In genomic region chr10:91169414-91170065, GRCm38 (mm10) we compare ENCODE assay signal across 8 mouse cellular contexts. TPM values are rescaled to one million over a fixed set of nuclear protein-coding genes. Genes with fewer than 3 reads are reported as not detected.
DNase-seq lines count a peak whose midpoint lies in the region; ATAC-seq lines count a peak whose summit lies in the region.

No protein-coding gene starts in this region.

- H3K36me3 ChIP-seq in forebrain, embryonic 15.5 days: peaks cover under 1% of the 10 kb centered on the region; the same call in 1 of the 2 replicates
- peaks cover 44% of the 10 kb centered on the region for H3K36me3 ChIP-seq in liver, embryonic 15.5 days (replicated peaks)

- no peak overlapping the region for H3K27ac ChIP-seq in forebrain, embryonic 15.5 days (replicated peaks)
- peak overlapping the region; percentile 99 for H3K27ac ChIP-seq in liver, embryonic 15.5 days (replicated peaks)

- H3K9ac ChIP-seq in forebrain, embryonic 15.5 days (replicated peaks): peak overlapping the region; percentile 98
- H3K9ac ChIP-seq in liver, embryonic 15.5 days: peak overlapping the region; percentile 100

- H3K4me1 ChIP-seq in forebrain, embryonic 15.5 days: peaks cover 47% of the 10 kb centered on the region
- peaks cover 52% of the 10 kb centered on the region for H3K4me1 ChIP-seq in liver, embryonic 15.5 days (replicated peaks)

- DNase-seq in heart, adult 11 months: peak; percentile 86
- no peak for DNase-seq in heart, adult 18-20 months
- DNase-seq in A20 (ENCODE audit: low read depth, low spot score): peak; percentile 45
- DNase-seq in cerebellum, adult 9-11 months: no peak
- no peak for DNase-seq in embryo, embryonic 10.5 days (ENCODE audit: low spot score)
- DNase-seq in spleen, postnatal 14 days (ENCODE audit: low spot score in 2 of 2): no peak

- ATAC-seq in forebrain, embryonic 15.5 days (replicated peaks): no peak
- ATAC-seq in liver, embryonic 15.5 days (ENCODE audit: insufficient read depth): no peak

- peak overlapping the region; percentile 52 for H3K4me2 ChIP-seq in forebrain, embryonic 15.5 days (replicated peaks)
- peak overlapping the region; percentile 93 for H3K4me2 ChIP-seq in liver, embryonic 15.5 days

- H3K4me3 ChIP-seq in forebrain, embryonic 15.5 days: peak overlapping the region; percentile 95
- peak overlapping the region; percentile 98 for H3K4me3 ChIP-seq in liver, embryonic 15.5 days (replicated peaks)

- no peaks in the 10 kb centered on the region for H3K27me3 ChIP-seq in forebrain, embryonic 15.5 days
- H3K27me3 ChIP-seq in liver, embryonic 15.5 days: no peaks in the 10 kb centered on the region

- WGBS in forebrain, embryonic 15.5 days: 35% methylated on average over 17 of the region's 17 CpGs
- WGBS in liver, embryonic 15.5 days (ENCODE audit: insufficient replicate concordance): 8% methylated on average over 17 of the region's 17 CpGs

- no peaks in the 10 kb centered on the region for H3K9me3 ChIP-seq in forebrain, embryonic 15.5 days
- no peaks in the 10 kb centered on the region for H3K9me3 ChIP-seq in liver, embryonic 15.5 days (replicated peaks)

RNA-seq across cellular contexts. Expression of gene Tmpo, which starts 11.6 kb away (rescaled TPM):
- 10 to 100 TPM; 34.0 to 42.4 TPM for total RNA-seq in heart, adult 18-20 months (2021)
- 191 and 194 TPM in 2 replicates for polyA plus RNA-seq in forebrain, embryonic 15.5 days (2015; fragmentation: Nextera tagmentation; extraction: Ambion mirVana)
- polyA plus RNA-seq in liver, embryonic 15.5 days (2015; fragmentation: Nextera tagmentation; extraction: Ambion mirVana): 127 and 130 TPM in 2 replicates

RNA-seq across cellular contexts. Expression of gene Slc25a3, which starts 45.7 kb away (rescaled TPM):
- total RNA-seq in heart, adult 18-20 months (2021): 1,000 to 10,000 TPM; 2,644 to 2,919 TPM
- polyA plus RNA-seq in forebrain, embryonic 15.5 days (2015; fragmentation: Nextera tagmentation; extraction: Ambion mirVana): 447 and 482 TPM in 2 replicates
- 193 and 198 TPM in 2 replicates for polyA plus RNA-seq in liver, embryonic 15.5 days (2015; fragmentation: Nextera tagmentation; extraction: Ambion mirVana)

Comparison
In these comparisons a context has a peak if more than half of its experiments do, and no peak if none do; other contexts are left out.
1. DNase-seq: peak in heart, adult 11 months (single experiment) and A20 (single experiment); none in heart, adult 18-20 months (0 of 2), cerebellum, adult 9-11 months (single experiment), embryo, embryonic 10.5 days (single experiment) and spleen, postnatal 14 days (0 of 2).